Mouse (Mus musculus): ENCODE measurements around the gene Olfr325. TPM values are rescaled to one million over a fixed set of nuclear protein-coding genes. Genes with fewer than 3 reads are reported as not detected.

Gene Olfr325
- not detected for total RNA-seq (2023)

DNA sequence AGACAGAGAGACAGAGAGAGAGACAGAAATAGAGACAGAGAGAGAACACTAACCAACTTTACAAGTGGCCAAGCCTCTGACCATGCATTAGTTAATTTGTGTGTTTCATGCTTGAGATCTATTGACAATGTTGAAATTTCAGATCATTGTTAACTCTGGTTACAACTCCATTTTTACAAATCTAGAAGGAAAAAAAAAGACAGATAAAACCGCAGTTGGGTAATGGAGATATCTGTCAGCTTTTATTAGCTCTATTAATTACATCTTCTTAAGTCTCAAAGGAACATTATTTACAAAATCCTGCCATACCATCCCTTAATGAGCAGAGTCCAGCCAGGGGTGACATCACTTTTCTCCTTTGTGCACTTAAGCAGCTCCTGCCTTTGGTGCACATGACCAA is at the start of gene Olfr325:
Gene Olfr325 (plus strand): TSS at position 301 of the 400 bp plus-strand sequence.

DNA sequence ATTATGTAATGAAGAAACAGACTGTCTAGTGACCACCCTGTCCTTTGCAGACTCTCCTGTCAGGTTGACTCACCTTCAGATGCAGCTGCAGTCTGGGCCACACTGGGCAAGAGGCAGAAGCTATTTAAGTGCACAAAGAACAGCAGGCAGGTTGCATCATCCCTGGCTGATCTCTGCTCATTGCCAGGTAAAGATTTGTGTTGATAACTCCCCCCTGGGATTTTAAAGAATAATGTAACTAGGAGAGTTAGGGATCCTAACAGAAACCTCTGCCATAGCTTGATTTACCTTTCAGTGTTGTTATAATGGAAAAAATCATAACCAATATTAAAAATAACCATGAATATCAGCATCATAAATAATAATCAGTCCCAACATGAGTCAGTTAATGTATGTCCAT is 42.8 kb upstream of the Olfr325 start, which contains the start of gene Olfr330:
Gene Olfr330 (minus strand): TSS at position 101 of the 400 bp plus-strand sequence.

DNA sequence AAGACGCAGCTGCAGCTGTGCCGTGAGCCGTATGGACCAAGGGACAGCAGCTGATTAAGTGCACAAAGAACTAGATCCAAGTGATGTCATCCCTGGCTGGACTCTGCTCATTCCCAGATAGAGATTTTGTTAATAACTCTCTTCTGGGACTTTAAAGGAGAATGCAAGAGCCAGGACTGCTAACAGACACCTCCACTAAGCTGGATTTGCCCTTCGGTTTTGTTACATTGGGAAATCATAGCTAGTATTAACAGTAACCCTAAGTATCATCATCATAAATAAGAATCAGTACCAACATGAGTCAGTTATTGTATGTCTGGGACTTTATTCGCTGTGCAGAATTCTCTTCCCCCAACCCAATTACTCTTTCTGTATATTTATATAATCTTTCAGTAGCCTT is 31.2 kb upstream of the Olfr325 start, which contains the start of gene Olfr329-ps:
Gene Olfr329-ps (minus strand): TSS at position 101 of the 400 bp plus-strand sequence.

DNA sequence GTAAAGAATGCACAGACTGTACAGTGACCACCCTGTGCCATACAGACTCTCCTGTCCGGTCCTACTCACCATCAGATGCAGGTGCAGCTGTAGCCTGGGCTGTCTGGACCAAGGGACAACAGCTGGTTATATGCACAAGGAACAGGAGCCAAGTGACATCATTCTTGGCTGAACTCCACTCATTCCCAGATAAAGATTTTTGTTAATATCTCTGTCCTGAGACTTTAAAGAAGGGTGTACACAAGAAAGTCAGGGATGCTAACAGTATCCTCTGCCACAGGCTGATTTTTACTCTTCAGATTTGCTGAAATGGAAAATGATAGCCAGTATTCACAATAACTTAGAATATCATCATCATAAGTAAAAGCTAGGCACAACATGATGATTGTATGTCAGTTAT is 22.0 kb upstream of the Olfr325 start, which contains the start of gene Olfr328:
Gene Olfr328 (minus strand): TSS at position 101 of the 400 bp plus-strand sequence.

DNA sequence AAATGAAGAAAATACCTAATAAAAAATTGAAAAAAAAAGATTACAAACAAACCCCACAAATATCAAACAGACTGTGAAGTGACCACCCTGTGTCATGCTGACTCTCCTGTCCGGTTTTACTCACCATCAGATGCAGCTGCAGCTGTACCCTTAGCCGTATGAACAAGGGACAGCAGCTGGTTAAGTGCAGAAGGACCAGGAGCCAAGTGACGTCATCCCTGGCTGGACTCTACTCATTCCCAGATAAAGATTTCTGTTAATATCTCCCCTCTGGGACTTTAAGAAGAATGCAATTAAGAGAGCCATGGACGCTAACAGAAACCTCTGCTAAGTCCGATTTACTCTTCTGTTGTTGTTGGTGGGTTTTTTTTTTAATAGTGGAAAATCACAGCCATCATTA is 7.1 kb upstream of the Olfr325 start, which contains the start of gene Olfr224:
Gene Olfr224 (minus strand): TSS at position 149 of the 400 bp plus-strand sequence.

DNA sequence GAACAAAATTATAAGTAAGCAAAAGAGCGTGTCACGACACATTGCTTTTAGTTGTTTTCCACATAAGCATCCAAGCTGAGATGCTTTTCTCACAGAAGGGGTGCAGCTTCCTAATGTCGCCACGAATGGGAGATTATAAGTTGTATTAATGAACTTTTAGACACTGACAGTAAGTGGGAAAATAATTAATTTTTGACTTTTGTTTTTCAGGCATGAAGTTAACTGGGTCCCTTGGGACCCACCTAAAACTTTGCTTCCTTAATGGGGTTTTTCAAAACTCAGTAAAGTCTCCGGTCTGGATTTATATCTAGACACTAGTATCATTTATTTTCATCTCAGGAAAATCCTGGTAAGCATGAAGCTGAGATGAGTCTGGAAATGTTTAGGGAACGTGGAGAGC is 17.3 kb downstream of the Olfr325 start, which contains the start of gene Olfr324:
Gene Olfr324 (plus strand): TSS at position 301 of the 400 bp plus-strand sequence.

DNA sequence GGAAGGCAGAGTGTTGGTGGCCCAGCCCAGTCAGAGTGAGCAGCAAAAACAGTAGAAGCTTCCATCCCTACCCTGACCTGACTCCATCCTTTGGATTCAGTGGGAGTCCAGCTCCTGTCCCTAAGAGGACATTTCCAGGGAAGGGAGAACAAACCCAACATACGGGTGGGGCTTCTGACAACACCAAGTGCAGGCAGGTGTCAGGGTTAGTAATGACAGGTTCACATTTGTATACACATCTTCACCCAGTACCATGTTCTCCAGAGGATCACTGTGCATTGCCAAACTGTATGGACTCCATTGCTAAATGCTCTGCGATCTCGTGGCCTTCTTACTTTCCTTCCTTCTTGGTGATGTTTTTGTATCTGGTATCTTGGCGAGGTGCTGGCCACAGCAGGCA is 38.4 kb downstream of the Olfr325 start, which contains the start of gene 2210407C18Rik:
Gene 2210407C18Rik (minus strand): TSS at position 101 of the 400 bp plus-strand sequence.

DNA sequence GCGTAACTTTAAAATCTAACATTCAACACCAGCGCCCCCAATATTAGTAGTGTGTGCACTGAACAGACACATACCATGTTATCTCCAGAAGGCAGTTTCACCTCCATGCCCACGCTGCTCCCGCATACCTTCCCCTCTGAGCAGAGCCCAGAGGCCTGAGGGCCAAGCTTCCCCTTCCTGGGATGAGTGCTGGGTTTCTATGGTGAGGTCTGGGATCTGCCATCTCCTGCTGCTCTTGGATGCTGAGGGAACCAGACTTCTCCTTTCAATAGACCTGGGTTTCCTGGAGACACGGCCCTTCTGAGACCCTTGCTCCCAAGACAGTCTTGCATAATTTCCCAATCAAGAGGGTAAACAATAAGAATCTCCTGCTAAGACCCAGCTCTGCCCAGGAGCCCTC is 52.9 kb downstream of the Olfr325 start, which contains the start of gene Olfr323:
Gene Olfr323 (minus strand): TSS at position 101 of the 400 bp plus-strand sequence.

Other genes with a start within 250 kb of the Olfr325 start
- gene Zfp672, start 247.4 kb upstream of the Olfr325 start, total RNA-seq (2023), result 41.1 TPM
- gene Sh3bp5l, start 247.0 kb upstream of the Olfr325 start, total RNA-seq (2023), result 24.1 TPM
- not detected for gene Lypd8, start 198.7 kb upstream of the Olfr325 start, total RNA-seq (2023)
- gene 1810065E05Rik, start 156.6 kb upstream of the Olfr325 start, total RNA-seq (2023), result not detected
- not detected for gene Gm12253, start 145.2 kb upstream of the Olfr325 start, total RNA-seq (2023)
- not detected for gene Lypd9, start 124.8 kb upstream of the Olfr325 start, total RNA-seq (2023)
- not detected for gene Olfr30, start 115.5 kb upstream of the Olfr325 start, total RNA-seq (2023)
- gene Olfr332, start 85.2 kb upstream of the Olfr325 start, total RNA-seq (2023), result not detected
- not detected for gene Olfr331, start 75.2 kb upstream of the Olfr325 start, total RNA-seq (2023)
- gene Olfr330, start 42.9 kb upstream of the Olfr325 start, total RNA-seq (2023), result not detected
- not detected for gene Olfr329-ps, start 31.3 kb upstream of the Olfr325 start, total RNA-seq (2023)
- 0.56 TPM for gene Olfr328, start 22.1 kb upstream of the Olfr325 start, total RNA-seq (2023)
- gene Olfr224, start 7.2 kb upstream of the Olfr325 start, total RNA-seq (2023), result not detected
- not detected for gene Olfr324, start 17.4 kb downstream of the Olfr325 start, total RNA-seq (2023)
- not detected for gene 2210407C18Rik, start 38.3 kb downstream of the Olfr325 start, total RNA-seq (2023)
- not detected for gene Olfr323, start 52.8 kb downstream of the Olfr325 start, total RNA-seq (2023)
- gene Trim58, start 62.7 kb downstream of the Olfr325 start, total RNA-seq (2023), result 0.35 TPM
- not detected for gene Olfr322, start 81.1 kb downstream of the Olfr325 start, total RNA-seq (2023)
- gene Olfr320, start 103.4 kb downstream of the Olfr325 start, total RNA-seq (2023), result not detected
- gene Olfr319, start 121.4 kb downstream of the Olfr325 start, total RNA-seq (2023), result not detected
- gene Olfr318, start 146.3 kb downstream of the Olfr325 start, total RNA-seq (2023), result 0.70 TPM
- gene Olfr317, start 161.5 kb downstream of the Olfr325 start, total RNA-seq (2023), result not detected
- not detected for gene Olfr316, start 175.0 kb downstream of the Olfr325 start, total RNA-seq (2023)
- gene Olfr315, start 195.5 kb downstream of the Olfr325 start, total RNA-seq (2023), result not detected
- not detected for gene Olfr314, start 205.2 kb downstream of the Olfr325 start, total RNA-seq (2023)
- not detected for gene Fam183b, start 224.2 kb downstream of the Olfr325 start, total RNA-seq (2023)
- not detected for gene Olfr313, start 237.3 kb downstream of the Olfr325 start, total RNA-seq (2023)

Data from CD4-positive naive resting alpha-beta T cell, adult 76 days (primary cell).